Mouse (Mus musculus): ENCODE data around the gene Gm20509.
"Not testable (repeated sequence)": the region's sequence is repeated elsewhere in the genome, so short reads cannot be mapped to it uniquely, and the experiment has no call there.

Gene Gm20509

GRCm38 (mm10) chr9:73101536-73101935, 734 bp upstream of the Gm20509 start, which contains the start of gene Khdc3:
Gene Khdc3, plus strand, starts transcription at chr9:73101836.
- no peak for DNase-seq (ENCODE audit: low spot score)

GRCm38 (mm10) chr9:73103159-73103879, 1.0 kb downstream of the Gm20509 start:
- no peak for DNase-seq (ENCODE audit: low spot score)

GRCm38 (mm10) chr9:73103880-73104198, 1.6 kb downstream of the Gm20509 start:
- DNase-seq (ENCODE audit: low spot score): no peak

GRCm38 (mm10) chr9:73105141-73105540, 2.9 kb downstream of the Gm20509 start:
- DNase-seq (ENCODE audit: low spot score): no peak

- DNase-seq (ENCODE audit: low spot score): no peak
Measured at GRCm38 (mm10) chr9:73105771-73106170, 3.5 kb downstream of the Gm20509 start.

- no peak for DNase-seq (ENCODE audit: low spot score)
Measured at GRCm38 (mm10) chr9:73112919-73113906, 10.9 kb downstream of the Gm20509 start, which contains the start of gene Rsl24d1. Gene Rsl24d1, plus strand, starts transcription at chr9:73113426.

GRCm38 (mm10) chr9:73116704-73117103, 14.4 kb downstream of the Gm20509 start:
- not testable (repeated sequence) for DNase-seq (ENCODE audit: low spot score)

GRCm38 (mm10) chr9:73118012-73118411, 15.7 kb downstream of the Gm20509 start:
- DNase-seq (ENCODE audit: low spot score): no peak

GRCm38 (mm10) chr9:73121735-73122134, 19.5 kb downstream of the Gm20509 start:
- no peak for DNase-seq (ENCODE audit: low spot score)

- DNase-seq (ENCODE audit: low spot score): no peak
Measured at GRCm38 (mm10) chr9:73125043-73125570, 22.8 kb downstream of the Gm20509 start.

GRCm38 (mm10) chr9:73127457-73127856, 25.2 kb downstream of the Gm20509 start:
- DNase-seq (ENCODE audit: low spot score): no peak

- no peak for DNase-seq (ENCODE audit: low spot score)
Measured at GRCm38 (mm10) chr9:73129875-73130274, 27.6 kb downstream of the Gm20509 start.

- no peak for DNase-seq (ENCODE audit: low spot score)
Measured at GRCm38 (mm10) chr9:73130529-73130928, 28.3 kb downstream of the Gm20509 start.

GRCm38 (mm10) chr9:73137341-73137886, 35.1 kb downstream of the Gm20509 start:
- no peak for DNase-seq (ENCODE audit: low spot score)

GRCm38 (mm10) chr9:73154347-73154746, 52.1 kb downstream of the Gm20509 start:
- DNase-seq (ENCODE audit: low spot score): no peak

GRCm38 (mm10) chr9:73157968-73158367, 55.7 kb downstream of the Gm20509 start:
- DNase-seq (ENCODE audit: low spot score): no peak

- no peak for DNase-seq (ENCODE audit: low spot score)
Measured at GRCm38 (mm10) chr9:73159265-73159664, 57.0 kb downstream of the Gm20509 start.

- peak; percentile 22 for DNase-seq (ENCODE audit: low spot score)
Measured at GRCm38 (mm10) chr9:73162571-73163333, 60.5 kb downstream of the Gm20509 start.

GRCm38 (mm10) chr9:73165631-73166030, 63.4 kb downstream of the Gm20509 start:
- DNase-seq (ENCODE audit: low spot score): no peak

Data from urinary bladder, postnatal 10 days (tissue).